Mouse (Mus musculus) liver, adult 2 months (tissue): Measurements from ENCODE around the gene Crip1.

Source experiments
- CTCF ChIP-seq: fragments of 200-500 bp; IDR thresholded peaks from 2 replicates; pipeline ENCODE4 v1.5.1; 2011; ENCODE audit warnings: low read depth, low read length, control low read depth
- POLR2A ChIP-seq: fragments of 200-500 bp; IDR thresholded peaks from 2 replicates; pipeline ENCODE4 v1.6.1; 2011; ENCODE audit warnings: low read length, control low read depth; ENCODE audit not compliant: insufficient read depth; ENCODE audit errors: extremely low read depth

- TF ChIP-seq CTCF (no peak), POLR2A (no peak)
Measured at GRCm38 (mm10) chr12:113151046-113151445, 4.9 kb downstream of the Crip1 start.
